Mouse (Mus musculus): Measurements from ENCODE around the gene Nfyc.

- TF ChIP-seq CTCF (IDR thresholded peaks at IDR 0.05; ENCODE audit: control insufficient read depth, insufficient read depth, low read length) (no peak), POLR2A (IDR thresholded peaks at IDR 0.05; ENCODE audit: borderline replicate concordance, control insufficient read depth, low read depth, low read length) (no peak)
These were observed 118.4 kb downstream of the Nfyc start for GRCm38 (mm10) chr4:120713021-120713420.

Data from bone marrow, adult 2 months (tissue).